Mouse (Mus musculus) heart, postnatal 4 days (tissue): ENCODE data around the gene Samd4. TPM values are rescaled to one million over a fixed set of nuclear protein-coding genes. Genes with fewer than 3 reads are reported as not detected.

ENCODE experiments used
- DNase-seq: peaks from one replicate; pipeline ENCODE4 v3.0.0; 2021
- total RNA-seq, 2 experiments: library from RNA; stranded (reverse); gene quantifications; 2 replicates each; pipeline ENCODE4 v1.2.3; 2021

Samd4 gene
- total RNA-seq, 2 experiments from 2014 or later = 76.5 to 84.4 TPM

- no peak for DNase-seq
Observed at GRCm38 (mm10) chr14:47000786-47001761, 118.4 kb downstream of the Samd4 start.

DNA sequence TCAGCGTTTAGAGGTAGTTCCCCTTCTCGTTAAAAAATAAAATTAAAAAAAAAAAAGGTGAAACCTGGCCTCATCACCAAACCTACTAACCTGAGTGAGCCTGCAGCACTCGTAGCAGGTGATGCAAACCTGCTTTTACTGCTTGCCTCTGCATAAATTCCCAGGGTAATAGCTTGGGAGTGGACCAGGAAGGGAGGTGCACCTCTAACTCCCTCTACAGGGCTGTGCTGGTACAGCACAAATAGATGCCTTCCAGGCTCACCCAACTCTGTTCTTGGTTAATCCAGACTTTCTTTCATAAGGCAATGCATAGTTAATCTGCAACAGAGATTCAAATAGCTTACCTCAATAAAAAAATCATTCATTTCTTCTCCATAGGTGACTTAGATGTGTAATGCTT is 121.5 kb downstream of the Samd4 start:
- DNase-seq = peak; percentile 51

- peak; percentile 24 for DNase-seq
Observed at GRCm38 (mm10) chr14:47011171-47012139, 128.8 kb downstream of the Samd4 start.

GRCm38 (mm10) chr14:47015618-47016017 is 133.0 kb downstream of the Samd4 start:
- DNase-seq = no peak

GRCm38 (mm10) chr14:47017658-47018057 is 135.0 kb downstream of the Samd4 start:
- DNase-seq = no peak

- no peak for DNase-seq
Observed at GRCm38 (mm10) chr14:47020886-47021285, 138.2 kb downstream of the Samd4 start.

DNA sequence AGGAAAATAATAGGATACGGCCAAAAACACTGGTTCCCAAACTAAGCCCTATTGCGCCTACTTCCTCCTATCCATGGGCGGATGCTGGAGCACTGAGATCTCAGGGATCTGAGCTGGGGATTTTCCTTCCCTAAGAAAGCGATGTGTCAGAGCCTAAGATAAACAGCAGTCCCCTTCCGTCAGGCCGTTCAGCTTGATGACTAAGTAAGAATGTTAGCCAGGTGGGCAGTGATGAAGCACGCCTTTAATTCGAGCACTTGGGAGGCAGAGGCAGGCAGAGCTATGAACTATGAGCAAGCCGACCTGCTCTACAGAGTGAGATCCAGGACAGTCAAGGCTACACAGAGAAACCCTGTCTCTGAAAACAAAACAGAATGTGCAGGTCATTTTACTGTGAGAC is 140.9 kb downstream of the Samd4 start:
- DNase-seq = no peak

DNA sequence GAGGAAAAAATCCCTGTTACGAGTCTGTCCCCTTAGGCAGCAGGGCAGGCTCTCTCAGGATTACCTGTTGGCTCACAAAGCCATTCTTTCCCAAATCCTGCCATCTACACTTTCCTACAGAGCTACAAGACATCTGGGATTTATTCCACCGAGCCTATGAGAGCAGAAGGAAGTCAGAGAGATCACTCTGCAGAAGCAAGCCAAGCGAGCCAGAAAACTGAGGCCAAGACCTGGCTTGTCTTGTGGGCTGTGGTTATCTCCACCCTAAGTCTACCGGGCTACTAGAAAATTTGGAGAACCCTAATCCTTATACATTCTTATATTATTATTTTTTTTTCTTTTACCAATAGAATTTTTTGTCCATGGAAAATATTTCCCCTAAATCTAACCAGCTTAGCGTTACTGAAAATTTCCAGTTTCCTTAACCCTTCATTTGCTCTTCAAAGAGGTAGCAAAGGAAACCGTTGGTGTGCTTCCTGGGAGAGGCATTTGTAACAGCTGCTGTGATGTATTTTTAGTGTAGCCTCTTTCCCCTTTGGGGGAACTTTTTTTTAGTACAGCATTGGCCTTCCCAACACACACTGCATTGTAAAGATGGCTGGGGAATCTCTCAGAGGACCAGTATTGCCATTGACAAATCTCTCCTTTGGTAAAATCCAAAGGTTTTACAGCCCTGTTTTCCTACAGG is 144.9 kb downstream of the Samd4 start:
- no peak for DNase-seq

DNA sequence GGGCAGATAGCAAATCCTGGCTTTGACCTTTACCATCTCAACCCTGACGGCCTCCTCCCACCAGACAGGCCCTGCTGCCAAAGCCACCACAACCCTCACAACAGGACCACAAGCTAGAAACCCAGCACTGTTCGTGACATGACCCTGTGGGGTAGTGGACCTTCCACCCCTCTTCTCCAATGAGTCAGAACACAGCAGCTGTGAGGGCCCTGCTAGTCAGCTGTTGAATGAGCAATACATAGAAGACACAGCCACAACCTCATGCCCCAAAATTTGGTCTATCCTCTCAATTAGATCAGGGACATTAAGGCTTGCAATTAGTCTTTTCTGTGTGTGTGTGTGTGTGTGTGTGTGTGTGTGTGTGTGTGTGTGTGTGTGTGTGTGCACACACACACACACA is 148.9 kb downstream of the Samd4 start:
- no peak for DNase-seq

DNA sequence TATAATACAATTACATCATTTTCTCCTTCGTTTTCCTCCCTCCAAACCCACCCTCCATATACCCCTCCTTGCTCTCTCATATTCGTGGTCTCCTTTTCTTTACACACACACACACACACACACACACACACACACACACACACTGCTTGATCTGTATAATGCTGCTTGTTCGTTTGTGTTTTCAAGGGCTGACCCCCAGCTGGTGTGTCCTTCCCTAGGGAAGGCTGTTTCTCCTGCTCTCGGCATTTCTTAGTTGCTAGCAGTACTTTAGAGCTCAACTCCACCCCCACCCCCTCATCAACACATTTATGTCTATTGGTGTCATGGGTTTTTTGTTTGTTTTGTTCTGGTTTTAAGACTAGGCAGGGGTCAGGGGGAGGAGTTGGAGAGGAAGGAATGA is 149.5 kb downstream of the Samd4 start:
- DNase-seq = no peak

GRCm38 (mm10) chr14:47033423-47033822 is 150.8 kb downstream of the Samd4 start:
- no peak for DNase-seq

GRCm38 (mm10) chr14:47041699-47042098 is 159.0 kb downstream of the Samd4 start:
- DNase-seq = no peak

DNA sequence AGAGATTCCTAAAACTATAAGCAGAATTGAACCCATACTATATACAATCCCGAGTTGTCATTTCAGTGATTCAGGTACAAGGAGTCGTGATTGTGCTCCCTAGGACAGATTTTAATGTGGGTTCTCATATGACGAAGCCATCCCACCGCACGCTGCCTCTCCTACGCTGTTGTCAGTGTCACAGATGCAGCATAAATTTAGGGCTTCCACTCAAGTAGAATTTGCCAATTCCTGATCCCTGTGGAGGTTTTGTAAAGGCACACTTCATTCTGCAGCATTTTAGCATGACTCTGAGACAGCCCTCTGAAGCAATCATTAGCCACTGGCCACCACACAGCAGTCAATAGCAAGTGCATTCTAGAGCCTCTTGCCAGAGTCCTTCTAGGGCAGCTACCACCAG is 166.4 kb downstream of the Samd4 start:
- no peak for DNase-seq

DNA sequence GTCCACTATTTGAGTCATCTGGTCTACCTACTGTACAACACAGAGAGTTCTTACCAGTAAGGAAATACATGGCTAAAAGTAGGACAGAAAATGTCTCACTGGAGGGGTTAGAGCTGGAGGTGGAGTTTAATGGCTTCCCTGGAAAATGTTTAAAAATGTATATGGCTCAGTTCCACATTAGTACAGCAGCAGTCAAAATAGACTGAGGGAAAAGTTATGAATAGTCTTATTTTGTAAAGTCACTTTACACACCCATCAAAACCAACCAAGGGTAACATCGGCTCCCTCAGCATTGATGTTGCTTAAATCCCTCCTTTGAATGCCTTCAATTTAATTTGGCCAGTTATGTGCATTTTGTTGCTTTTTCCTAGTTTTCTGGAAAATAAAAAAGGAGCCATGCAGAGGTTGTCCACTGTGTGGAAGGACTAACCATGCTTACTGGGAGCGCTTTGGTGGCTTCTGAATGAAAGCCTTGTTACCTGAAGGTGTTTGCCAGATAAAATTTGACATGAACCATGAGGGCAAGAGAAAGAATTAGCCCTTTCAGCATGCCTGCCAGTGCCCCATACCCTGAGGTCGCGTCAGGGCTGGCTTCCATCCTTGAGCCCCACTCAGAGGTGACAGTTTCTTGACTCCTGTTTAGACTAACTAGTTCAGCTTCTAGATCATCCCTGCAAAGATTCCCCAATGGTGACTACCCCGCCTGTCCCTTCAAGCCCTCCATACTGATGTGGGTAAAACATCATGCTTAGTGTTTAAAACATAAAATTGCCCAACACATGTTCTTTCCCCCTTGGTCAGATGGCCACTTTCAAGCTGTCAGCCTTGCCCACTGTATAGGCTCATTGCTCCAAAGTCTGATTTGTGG is 169.3 kb downstream of the Samd4 start:
- DNase-seq = no peak

- DNase-seq = peak; percentile 57
Observed at GRCm38 (mm10) chr14:47053101-47053500, 170.4 kb downstream of the Samd4 start.

GRCm38 (mm10) chr14:47053824-47054223 is 171.2 kb downstream of the Samd4 start:
- DNase-seq = no peak

DNA sequence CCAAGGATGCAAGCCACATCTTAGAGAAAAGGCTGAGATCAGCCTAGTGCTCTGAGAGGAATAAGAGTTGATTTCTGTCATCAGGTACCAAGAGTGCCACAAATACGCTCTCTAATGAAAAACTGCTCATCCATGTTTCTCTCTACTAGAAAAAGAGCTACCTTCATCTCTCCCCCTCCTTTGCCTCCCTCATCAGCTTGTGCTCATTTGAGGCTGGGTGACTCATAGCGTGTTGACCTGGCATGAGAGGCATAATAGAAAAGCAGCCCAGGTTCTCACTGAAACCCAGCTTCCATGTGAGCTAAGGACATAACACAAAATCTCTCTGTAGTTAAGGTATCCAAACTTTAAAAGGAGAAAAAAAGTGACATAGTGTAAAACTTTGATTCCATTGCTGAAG is 176.3 kb downstream of the Samd4 start:
- DNase-seq = no peak

DNA sequence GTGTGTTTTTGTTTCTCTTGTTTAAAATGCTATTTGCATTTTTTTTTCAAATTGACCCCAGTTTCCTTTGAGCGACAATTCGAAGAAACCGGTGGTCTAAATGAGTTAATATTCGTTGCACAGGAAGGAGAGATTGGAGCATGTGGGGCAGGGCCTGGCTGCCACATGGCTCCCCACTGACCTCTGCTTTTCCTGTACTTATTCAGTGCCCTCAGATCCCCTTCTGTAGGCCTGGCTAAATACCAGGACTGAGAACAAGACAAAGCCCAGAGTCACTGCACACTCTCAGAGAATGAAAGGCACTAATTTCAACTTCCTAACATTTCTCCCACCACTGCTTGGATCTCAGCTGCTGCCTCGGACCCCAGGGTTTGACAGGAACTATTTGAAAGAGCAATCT is 182.4 kb downstream of the Samd4 start:
- DNase-seq = peak; percentile 23

- no peak for DNase-seq
Observed at GRCm38 (mm10) chr14:47066901-47067300, 184.2 kb downstream of the Samd4 start.

GRCm38 (mm10) chr14:47074045-47074666 is 191.5 kb downstream of the Samd4 start:
- DNase-seq = peak; percentile 63
